Mouse (Mus musculus) gastrocnemius, postnatal 4 days (tissue): ENCODE results near the gene Sf3a1. TPM values are rescaled to one million over a fixed set of nuclear protein-coding genes. Genes with fewer than 3 reads are reported as not detected.

Source experiments
- DNase-seq, 2 experiments: peaks; one replicate each; pipeline ENCODE4 v3.0.0; 2021 to 2022; ENCODE audit warnings: low spot score in 2 of 2, mixed read lengths in 2 of 2
- total RNA-seq, 2 experiments: library from RNA; stranded (reverse); gene quantifications; 2 replicates each; pipeline ENCODE4 v1.2.3; 2021

Sf3a1 gene
- total RNA-seq, 2 experiments from 2014 or later: 41.2 to 50.6 TPM

DNA sequence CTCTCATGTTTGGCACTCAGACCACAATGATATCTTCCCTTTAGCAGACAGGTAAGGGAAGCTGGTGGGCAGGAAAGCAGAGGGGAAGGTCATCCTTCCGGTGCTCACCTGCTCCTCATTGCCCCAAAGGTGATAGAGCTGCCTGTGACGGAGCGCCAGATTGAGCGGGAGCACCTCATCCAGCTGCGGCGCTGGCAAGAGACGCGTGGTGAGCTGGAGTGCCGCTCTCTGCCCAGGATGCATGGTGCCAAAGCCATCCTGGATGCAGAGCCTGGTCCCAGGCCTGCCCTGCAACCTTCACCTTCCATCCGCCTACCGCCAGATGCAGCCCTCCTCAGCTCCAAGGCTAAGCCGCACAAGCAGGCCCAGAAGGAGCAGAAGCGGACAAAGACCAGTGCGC is 54.4 kb downstream of the Sf3a1 start:
- no peak for DNase-seq

DNA sequence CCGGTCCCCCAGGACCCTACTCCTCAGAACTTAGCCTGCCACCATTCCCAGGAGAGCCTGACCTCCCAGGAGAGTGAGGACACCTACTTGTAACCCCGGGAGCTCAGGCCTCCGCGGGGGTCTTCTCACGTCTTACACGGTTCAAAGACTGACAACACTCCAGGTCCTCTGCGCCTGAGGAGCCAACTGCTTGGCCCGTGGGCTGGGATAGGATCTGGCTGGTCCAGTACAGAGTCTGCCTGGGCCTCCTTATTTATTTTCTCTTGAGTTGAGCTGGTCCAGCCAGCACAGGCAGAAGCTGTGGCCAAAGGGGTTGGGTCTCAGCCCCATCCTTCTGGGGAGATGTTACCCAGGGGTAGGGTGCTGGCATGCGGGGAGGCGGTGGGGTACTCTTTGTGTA is 54.9 kb downstream of the Sf3a1 start:
- DNase-seq: no peak

DNA sequence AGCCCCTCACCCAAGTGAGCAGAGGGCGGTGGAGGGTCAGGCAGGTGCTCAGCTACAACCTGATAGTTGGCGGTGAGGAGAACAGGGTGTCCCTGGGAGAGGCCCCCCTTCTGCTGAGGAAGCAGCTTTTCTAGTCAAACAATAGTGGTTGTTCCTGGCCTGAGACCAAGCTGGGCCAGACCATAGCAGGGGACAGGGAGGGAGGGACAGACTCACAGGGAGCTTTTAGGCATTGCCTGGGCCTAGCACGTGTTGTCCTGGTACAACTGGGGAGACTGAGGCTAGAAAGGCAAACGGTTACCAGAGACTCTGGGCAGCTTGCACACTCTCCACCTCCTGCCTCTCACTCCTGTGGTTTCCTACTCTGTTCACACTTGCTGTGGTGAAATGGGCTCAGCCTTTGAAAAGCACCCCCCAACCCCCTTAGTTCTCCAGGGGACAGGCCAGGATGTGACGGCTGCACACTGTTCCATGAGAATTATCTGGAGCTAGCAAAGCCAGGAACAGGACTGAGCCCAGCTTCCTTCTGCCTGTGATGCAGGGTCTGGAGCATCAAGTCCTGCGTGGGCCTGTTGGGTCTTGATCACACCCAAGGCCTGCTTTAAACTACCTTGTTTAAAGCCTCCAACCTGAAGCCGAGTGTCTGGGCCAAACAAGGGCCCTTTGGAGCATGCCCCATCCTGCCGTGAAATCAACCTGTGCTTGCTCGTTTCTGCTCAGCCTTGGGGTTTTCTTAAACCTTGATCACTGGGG is 56.3 kb downstream of the Sf3a1 start:
- no peak for DNase-seq

DNA sequence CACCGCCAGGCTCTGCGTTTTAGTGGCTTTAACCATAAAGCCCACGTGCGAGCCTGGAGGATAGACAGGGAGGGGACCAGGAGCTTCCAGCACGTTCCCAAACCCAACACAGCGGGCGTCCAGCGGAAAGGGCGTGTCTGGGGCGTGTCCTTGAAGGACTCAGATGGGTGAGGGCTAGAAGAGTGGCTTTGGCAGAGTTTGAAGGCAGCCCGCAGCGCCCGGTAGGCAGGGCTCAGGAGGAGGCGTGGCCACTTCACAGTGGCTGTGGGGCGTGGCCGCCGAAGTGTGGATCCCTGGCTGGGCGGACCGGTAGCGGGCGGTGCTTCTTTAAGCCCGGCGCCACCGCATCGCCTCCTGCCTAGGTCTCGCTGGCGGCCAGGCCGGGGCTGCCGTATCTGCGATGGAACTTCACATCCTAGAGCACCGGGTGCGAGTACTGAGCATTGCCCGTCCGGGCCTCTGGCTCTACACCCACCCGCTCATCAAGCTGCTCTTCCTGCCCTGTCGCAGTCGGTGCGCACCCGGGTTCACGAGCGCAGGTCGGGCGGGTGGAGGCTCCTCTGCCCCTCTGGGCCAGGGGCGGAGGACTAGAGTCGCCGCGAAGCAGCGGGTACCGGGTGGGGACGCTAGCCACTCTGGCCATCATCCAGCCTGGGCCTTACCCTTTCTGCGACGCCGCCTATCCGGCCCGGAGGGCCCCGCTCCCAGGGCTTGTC is 57.9 kb downstream of the Sf3a1 start, which contains the start of gene Castor1:
Gene Castor1, plus strand, starts transcription at position 312 of the 716 bp plus-strand sequence.
- peak; percentile 62 to 83 for DNase-seq

DNA sequence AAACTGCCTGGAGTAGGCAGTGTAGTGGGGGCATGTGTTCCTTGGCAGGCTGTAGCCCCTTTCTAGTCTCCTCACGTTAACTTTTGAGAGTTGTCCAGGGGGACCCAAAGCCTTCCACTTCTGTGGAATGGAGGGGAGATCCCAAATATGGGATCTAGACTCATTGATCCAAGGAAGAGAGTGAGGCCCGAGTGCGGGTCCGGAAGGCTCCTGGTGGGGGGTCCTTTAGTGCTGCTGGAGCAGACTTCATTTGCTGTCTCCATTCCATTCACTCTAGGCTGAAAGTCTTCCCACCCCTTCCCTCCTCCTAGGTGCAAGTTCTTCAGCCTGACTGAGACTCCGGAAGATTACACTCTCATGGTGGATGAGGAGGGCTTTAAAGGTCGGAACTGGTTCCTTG is 58.5 kb downstream of the Sf3a1 start:
- no peak for DNase-seq

DNA sequence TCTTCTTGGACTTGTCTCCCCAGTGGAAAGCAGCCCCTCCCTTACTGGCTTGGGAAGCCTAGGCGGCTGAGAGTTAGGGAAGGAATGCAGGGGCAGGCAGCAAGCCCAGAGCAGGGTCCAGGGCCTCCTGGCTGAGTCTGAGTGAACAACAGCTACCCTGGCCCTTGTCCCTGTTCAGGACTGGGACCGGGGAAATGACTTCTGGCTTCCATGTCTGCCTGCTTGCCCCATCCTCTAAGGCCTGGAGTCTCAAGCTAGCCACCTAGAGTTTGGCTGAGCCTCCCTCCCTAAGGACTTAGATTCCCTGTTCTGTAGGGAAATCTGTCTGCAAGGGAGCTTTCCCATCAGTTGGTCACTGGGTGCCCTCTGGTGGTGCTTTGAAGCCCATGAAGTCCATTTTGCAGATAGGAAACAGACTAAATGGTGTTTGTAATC is 59.2 kb downstream of the Sf3a1 start:
- DNase-seq: peak in 1 of 2 experiments; percentile 78

DNA sequence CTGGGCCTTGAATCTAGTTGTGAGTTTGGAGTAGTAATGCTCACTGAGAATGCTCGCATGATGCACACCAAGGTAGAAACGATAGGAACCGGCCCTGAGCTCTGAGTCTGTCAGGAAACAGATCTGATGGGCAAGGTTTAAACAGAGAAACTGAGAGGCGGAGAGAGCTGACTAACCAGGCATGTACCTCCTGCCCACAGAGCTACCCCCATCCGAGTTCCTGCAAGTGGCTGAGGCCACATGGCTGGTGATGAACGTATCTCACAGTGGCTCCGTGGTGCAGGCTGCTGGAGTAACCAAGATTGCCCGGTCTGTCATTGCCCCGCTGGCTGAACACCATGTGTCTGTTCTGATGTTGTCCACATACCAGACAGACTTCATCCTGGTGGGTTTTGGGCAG is 59.8 kb downstream of the Sf3a1 start:
- no peak for DNase-seq

DNA sequence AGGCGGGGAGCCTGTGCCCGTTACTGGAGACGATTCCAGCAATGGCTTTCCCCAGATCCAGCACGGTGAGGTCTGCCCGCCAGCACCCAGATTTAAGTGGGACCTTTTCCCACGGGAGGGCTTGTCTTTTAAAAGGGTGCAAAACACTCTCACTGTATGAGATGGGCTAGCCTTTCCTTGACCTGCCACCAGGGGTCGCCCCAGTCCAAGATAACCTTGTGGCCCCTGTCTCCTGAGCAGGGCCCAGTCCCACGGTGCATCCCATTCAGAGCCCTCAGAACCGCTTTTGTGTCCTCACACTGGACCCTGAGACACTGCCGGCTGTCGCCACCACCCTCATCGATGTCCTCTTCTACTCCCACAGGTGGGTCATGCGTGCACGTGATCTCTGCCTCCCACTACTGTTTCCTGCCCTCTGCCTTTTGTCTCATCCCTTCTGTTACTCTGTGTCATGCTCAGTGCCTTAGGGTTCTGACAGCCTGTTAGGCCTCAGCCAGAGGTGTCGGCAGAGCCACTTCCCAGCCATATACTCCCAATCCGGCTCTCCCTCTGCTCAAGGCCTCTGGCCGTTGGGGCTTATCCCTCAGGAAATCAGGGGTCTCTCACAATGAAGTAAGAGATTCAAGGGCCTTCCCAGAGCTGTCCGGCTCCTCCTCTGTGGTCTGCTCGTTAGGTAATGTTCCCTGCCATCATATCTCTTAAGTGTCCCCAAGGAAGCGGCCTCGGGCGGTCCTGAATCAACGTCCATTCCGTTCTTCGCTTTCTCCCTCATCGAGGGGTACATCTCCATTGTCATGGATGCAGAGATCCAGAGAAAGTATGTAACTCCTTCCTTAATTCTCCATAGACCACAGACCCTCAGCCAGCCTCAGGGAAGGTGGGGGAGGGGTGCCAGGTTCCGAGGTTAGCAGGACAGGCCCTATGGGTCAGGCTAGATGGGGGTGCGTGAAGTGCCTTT is 60.6 kb downstream of the Sf3a1 start:
- peak; percentile 78 to 82 for DNase-seq

DNA sequence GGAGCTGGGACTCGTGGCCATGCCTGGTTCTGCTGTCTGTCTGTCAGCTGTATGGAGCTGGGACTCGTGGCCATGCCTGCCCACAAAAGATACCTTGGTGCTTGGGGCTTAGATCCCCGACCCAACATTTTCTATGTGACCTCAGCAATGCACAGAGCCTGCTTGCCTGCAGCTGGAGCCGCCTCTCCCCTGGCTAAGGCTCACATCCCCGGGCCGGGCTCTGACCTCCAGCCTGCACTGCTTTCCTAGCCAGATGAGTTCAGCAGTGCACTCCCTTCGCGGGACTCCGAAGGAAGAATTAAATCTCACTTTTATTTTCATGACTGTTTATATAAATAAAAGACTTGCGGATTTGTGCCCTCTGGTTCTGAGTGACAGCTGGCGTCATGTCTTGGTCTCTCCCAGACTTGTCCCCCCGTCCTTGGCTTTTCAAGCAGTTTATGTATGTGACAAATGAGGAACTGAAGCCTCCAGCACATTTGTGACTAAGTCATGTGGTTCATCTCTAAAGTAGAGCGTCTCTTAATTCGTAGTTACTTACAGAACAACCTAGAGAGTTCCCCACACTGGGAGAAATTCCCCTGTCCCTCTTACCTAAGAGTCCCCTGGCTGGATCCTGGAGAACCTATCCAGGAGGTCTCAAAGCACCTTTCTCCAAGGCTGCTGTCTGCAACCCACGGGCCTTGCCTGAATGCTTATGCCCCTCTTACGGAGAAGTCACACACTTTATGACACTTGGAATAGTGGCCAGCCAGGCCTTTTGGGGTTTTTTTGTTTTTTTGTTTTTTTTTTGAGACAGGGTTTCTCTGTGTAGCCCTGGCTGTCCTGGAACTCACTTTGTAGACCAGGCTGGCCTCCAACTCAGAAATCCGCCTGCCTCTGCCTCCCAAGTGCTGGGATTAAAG is 62.1 kb downstream of the Sf3a1 start:
- no peak for DNase-seq

DNA sequence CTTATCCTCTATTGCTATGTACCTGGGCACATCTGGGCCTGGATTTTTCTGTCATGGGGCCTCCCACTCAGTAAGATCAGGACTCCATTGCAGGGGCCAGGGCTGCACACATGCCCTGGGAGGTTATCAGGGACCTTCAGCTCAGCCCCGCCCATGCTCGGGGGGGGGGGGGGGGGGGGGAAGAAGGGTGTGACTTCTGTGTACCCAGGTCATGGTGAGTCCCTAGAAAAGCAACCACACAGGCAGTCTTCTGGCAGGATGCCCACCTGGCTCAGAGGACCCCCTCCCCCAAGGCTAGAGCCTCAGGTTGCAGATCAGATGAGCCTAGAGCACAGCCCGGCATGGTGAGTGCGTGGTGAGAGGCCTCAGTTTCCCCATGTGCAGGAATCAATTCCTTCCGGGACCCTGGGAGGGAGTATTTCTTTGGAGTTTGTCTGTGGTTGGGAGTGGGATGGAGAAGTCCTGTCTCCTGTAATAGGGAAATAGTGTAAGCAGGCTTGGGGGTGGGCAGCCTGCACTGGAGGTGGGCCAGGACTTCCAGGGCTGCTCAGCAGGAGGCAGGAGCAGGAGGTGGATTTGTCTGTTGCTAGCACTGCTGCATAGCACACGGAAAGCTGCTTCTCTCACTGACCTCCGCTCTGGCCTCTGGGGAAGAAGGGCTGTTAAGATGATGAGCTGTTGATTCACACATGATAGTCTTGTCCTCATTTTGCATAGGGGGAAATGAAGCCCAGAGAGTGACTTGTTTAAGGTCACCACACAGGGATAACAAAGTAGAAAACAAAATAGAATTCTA is 63.4 kb downstream of the Sf3a1 start:
- no peak for DNase-seq

DNA sequence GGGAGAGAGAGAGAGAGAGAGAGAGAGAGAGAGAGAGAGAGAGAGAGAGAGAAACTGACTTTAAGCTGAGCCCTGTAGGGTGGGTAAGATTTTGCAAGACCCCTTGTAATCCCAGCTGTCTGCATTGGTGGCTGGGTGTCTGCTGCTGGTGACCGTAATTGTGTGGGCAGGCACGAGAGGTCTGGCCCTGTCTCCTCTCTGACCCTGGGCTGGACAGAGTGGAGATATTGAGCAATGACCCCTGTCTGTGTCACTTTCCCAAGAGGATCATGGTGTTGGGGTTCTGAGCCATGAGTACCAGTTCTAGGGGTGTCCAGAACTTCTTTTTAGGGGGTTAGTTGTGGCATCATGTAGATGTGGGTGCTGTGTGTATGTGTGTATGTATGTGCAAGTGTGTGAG is 64.1 kb downstream of the Sf3a1 start:
- DNase-seq: no peak

DNA sequence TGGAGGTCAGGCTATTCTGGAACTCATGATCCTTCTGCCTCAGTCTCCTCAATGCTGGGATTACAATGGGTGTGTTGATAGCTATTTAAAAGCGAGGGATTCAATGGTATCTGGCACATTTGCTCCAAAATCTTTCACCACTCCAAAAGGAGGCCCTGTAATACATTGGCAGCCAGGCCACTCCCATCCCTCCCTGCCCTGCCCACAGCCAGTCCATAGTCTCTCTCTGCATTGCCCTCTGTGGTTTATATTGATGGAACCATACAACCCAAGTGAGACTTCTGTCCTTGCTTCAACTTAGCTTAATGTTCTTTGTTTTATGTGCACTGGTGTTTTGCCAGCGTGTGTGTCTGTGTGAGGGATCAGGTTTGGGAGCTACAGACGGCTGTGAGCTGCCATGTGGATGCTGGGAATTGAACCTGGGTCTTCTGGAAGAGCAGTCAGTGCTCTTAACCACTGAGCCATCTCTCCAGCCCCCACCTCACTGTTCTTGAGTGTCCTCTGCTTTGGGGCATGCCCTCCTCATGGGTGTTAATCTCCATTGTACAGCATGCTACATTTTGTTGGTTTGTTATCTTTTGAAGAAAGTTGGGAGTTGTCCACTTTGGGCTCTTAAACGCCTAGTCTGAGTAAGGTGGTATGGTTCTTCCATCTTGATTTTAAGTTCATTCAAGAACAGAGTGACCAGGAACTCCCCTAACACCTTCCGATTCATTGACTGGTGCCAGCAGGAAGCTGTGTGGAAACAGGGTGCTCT is 66.6 kb downstream of the Sf3a1 start:
- no peak for DNase-seq

DNA sequence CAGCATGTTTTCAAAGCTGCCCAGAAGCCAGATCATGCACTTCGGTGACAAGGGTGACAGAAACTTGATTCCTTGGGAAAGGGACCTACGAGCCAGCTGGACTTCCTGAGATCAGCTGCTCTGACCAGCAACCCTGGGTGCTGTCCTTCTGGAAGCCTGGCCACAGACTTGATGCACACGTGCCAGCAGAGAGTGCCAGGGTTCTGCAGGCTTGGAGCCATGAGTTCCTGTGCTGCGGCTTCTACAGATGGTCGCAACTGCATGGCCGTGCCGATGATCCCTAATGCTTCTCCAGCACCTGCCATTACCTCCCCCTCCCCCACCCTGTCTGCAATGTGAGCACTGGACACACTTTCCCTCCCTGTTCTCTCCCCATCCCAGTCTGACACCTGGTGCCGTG is 68.3 kb downstream of the Sf3a1 start:
- peak in 1 of 2 experiments; percentile 67 for DNase-seq

DNA sequence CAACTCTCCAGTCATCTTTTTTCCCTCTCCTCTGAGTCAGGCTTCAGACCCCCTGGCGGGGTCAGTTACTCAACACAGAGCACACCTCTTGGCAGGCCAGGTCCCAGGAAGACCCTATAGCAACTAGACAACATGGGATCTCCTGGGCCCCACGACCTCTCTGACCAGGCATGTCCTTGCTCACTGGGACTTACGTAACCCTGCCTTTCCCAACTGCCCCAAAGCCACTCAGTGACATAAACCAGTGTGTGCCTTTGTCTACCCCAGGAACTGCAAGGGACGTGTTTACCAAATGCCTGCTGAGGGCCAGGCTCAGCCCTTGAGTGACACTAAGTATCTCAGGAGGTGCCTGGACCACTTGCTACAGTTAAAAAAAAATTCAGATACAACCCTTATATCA is 69.7 kb downstream of the Sf3a1 start:
- DNase-seq: no peak

DNA sequence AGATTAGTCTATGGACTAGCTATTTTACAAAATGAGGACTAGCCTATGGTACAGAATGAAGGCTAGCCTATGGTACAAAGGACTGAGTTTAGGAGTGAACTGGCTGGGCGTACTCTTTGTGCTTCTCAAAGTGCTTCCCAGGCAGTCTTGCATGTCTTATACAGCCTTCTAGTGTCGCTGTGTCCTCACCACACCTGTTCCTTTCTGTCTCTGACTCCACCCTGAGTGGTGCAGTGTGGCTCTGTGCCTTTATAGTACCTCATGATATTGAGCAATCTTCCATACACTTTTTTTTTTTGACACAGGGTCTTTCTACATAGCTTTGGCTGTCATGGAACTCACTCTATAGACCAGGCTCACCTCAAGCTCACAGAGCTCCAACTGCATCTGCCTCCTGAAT is 71.3 kb downstream of the Sf3a1 start:
- DNase-seq: no peak
